Mouse (Mus musculus) forebrain, embryonic 11.5 days (tissue): Measurements from ENCODE around the gene Immp2l. TPM values are rescaled to one million over a fixed set of nuclear protein-coding genes. Genes with fewer than 3 reads are reported as not detected.

Source experiments
- ATAC-seq: fragments of 200-750 bp; cut with Nextera tagmentation; replicated peaks from 2 replicates; pipeline ENCODE4 v1.8.0; 2017; ENCODE audit warnings: moderate TSS enrichment; ENCODE audit not compliant: low FRiP score
- DNase-seq: peaks from one replicate; pipeline ENCODE4 v3.0.0-alpha.2; 2017; ENCODE audit warnings: low spot score
- H3K27ac ChIP-seq: fragments of 300-500 bp; sonication (generic); 2 replicates; pipeline ENCODE4 v1.5.1; 2014; ENCODE audit warnings: low read depth, low read length
- H3K27me3 ChIP-seq: fragments of 300-500 bp; sonication (generic); 2 replicates; pipeline ENCODE4 v1.6.1; 2014; ENCODE audit warnings: mild to moderate bottlenecking, low read length, mixed read lengths; ENCODE audit not compliant: control insufficient read depth, insufficient read depth
- H3K36me3 ChIP-seq: fragments of 300-500 bp; sonication (generic); 2 replicates; pipeline ENCODE4 v1.6.1; 2014; ENCODE audit warnings: mild to moderate bottlenecking, low read length, moderate library complexity, mixed read lengths; ENCODE audit not compliant: control insufficient read depth, insufficient read depth
- H3K4me1 ChIP-seq: fragments of 300-500 bp; sonication (generic); replicated peaks from 2 replicates; pipeline ENCODE4 v1.6.1; 2014; ENCODE audit warnings: low read length, mixed read lengths; ENCODE audit not compliant: control insufficient read depth, insufficient read depth
- H3K4me2 ChIP-seq: fragments of 300-500 bp; sonication (generic); 2 replicates; pipeline ENCODE4 v1.6.1; 2014; ENCODE audit warnings: low read depth, mild to moderate bottlenecking, low read length, moderate library complexity, mixed read lengths; ENCODE audit not compliant: severe bottlenecking
- H3K4me3 ChIP-seq: fragments of 300-500 bp; sonication (generic); 2 replicates; pipeline ENCODE4 v1.5.1; 2014; ENCODE audit warnings: low read depth, low read length
- H3K9ac ChIP-seq: fragments of 300-500 bp; sonication (generic); 2 replicates; pipeline ENCODE4 v1.6.1; 2014; ENCODE audit warnings: low read length
- H3K9me3 ChIP-seq: fragments of 300-500 bp; sonication (generic); 2 replicates; pipeline ENCODE4 v1.6.1; 2016; ENCODE audit warnings: low read length, mixed read lengths; ENCODE audit not compliant: control insufficient read depth
- WGBS: fragments of 180-500 bp; shearing (Covaris S2); extraction: QIAGEN DNeasy Blood & Tissue Kit; methylation state at CpG from one replicate; pipeline ENCODE4 v1.1.7; 2014; 5-methylcytosine and 5-hydroxymethylcytosine counted together
- polyA plus RNA-seq: library from polyadenylated mRNA; unstranded; fragments of >200 nt; fragmentation: Nextera tagmentation; extraction: Ambion mirVana; gene quantifications from 2 replicates; pipeline ENCODE4 v1.2.1, GENCODE M21; 2014

Gene Immp2l
- polyA plus RNA-seq, 1 experiment from 2014 or later, result 10.9 TPM

DNA sequence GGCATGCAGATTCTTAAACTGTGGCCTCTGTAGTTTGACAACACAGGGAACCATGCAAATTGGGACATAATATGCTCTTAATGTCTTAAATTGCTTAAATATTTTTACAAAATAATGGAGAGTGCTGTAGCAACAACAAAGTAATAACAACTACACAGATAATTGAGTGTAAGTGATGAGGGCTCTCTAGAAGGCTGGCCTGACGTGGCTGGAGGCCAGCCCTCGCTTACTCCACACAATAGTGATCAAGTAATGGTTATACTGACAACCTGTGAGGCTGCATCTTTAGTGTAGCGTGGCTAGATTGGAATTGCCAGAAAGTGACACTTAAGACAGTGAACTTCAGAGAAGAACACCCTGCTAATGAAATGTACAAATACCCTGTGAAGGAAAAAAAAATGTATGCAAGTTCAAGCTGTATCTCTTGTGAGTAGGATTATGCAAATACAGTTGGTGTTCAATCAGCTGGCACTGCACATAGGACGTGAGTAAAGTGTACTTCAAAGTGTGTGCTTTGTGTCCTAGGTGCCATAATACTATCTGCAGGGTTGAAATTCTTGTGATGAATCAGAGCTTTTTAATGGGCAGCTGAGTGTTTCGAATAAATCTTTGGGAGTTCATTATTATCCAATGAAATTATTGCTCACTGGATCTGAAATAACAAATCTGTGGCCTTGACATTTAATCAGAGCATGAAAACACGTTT is 445.4 kb downstream of the Immp2l start:
- DNase-seq (no peak), ATAC-seq (no peak)
- Histone ChIP-seq H3K4me2 (no peak overlapping the region), H3K4me1 (0 out of 2 replicates have a peak, but pooled peaks cover 4% of the 10 kb centered on the region), H3K36me3 (no peaks in the 10 kb centered on the region), H3K27ac (no peak overlapping the region), H3K4me3 (no peak overlapping the region), H3K9ac (no peak overlapping the region), H3K27me3 (no peaks in the 10 kb centered on the region), H3K9me3 (no peaks in the 10 kb centered on the region)
- WGBS, result 51% methylated on average over 6 of the region's 6 CpGs

DNA sequence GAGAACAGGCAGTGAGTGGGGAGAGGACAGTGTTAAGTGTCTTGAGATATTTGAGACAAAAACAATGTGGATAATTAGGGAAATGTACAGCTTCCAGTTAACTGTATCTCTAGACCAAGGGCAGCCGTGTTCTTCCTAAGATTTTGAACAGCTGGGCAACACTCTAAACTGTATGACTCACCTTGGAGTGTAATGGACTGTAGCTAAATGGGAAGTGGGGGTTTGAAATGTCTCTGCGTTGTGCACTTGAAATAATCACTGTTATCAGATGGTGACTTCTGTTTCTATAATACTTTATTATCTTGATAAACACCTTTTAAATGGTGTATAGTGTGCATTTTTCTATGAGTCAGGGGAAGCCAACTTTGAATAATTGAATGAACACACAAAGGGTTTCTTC is 457.6 kb downstream of the Immp2l start:
- no peak overlapping the region for H3K4me3 ChIP-seq
- no peaks in the 10 kb centered on the region for H3K9me3 ChIP-seq
- H3K27ac ChIP-seq, result no peak overlapping the region
- no peak overlapping the region for H3K4me2 ChIP-seq
- H3K4me1 ChIP-seq, result peaks cover 12% of the 10 kb centered on the region
- ATAC-seq, result no peak
- no peak overlapping the region for H3K9ac ChIP-seq
- no peak for DNase-seq
- no peaks in the 10 kb centered on the region for H3K27me3 ChIP-seq
- H3K36me3 ChIP-seq, result no peaks in the 10 kb centered on the region
- 83% methylated on average over 2 of the region's 2 CpGs for WGBS

- ATAC-seq (no peak), DNase-seq (no peak)
- H3K9me3 ChIP-seq, result no peaks in the 10 kb centered on the region
- H3K27me3 ChIP-seq, result no peaks in the 10 kb centered on the region
- H3K27ac ChIP-seq, result no peak overlapping the region
- WGBS, result 94% methylated on average over 5 of the region's 5 CpGs
- H3K36me3 ChIP-seq, result no peaks in the 10 kb centered on the region
- peak overlapping the region; percentile 21 for H3K9ac ChIP-seq
- H3K4me2 ChIP-seq, result peak overlapping the region; percentile 55
- peaks cover 12% of the 10 kb centered on the region for H3K4me1 ChIP-seq
- H3K4me3 ChIP-seq, result peak overlapping the region; percentile 28
Measured at GRCm38 (mm10) chr12:41483091-41483592, 459.3 kb downstream of the Immp2l start.

GRCm38 (mm10) chr12:41483593-41484451 is 459.9 kb downstream of the Immp2l start:
- no peaks in the 10 kb centered on the region for H3K36me3 ChIP-seq
- H3K4me3 ChIP-seq, result peak overlapping the region; percentile 28
- no peak; the same call in 1 of the 2 replicates for ATAC-seq
- peak overlapping the region; percentile 55 for H3K4me2 ChIP-seq
- peak overlapping the region; percentile 62 for H3K9ac ChIP-seq
- H3K9me3 ChIP-seq, result no peaks in the 10 kb centered on the region
- H3K4me1 ChIP-seq, result peaks cover 12% of the 10 kb centered on the region
- no peaks in the 10 kb centered on the region for H3K27me3 ChIP-seq
- WGBS, result 54% methylated on average over 23 of the region's 23 CpGs
- H3K27ac ChIP-seq, result no peak overlapping the region
- DNase-seq, result no peak

- no peaks in the 10 kb centered on the region for H3K36me3 ChIP-seq
- DNase-seq (peak; percentile 56), ATAC-seq (peak; percentile 32; the same call in 1 of the 2 replicates)
- peak overlapping the region; percentile 55 for H3K4me2 ChIP-seq
- H3K9ac ChIP-seq, result peak overlapping the region; percentile 62
- peak overlapping the region; percentile 28 for H3K4me3 ChIP-seq
- no peak overlapping the region for H3K27ac ChIP-seq
- H3K9me3 ChIP-seq, result no peaks in the 10 kb centered on the region
- WGBS, result 33% methylated on average over 16 of the region's 16 CpGs
- H3K27me3 ChIP-seq, result no peaks in the 10 kb centered on the region
- H3K4me1 ChIP-seq, result peaks cover 12% of the 10 kb centered on the region
Measured at GRCm38 (mm10) chr12:41484689-41485511, 461.0 kb downstream of the Immp2l start.

- H3K27me3 ChIP-seq, result no peaks in the 10 kb centered on the region
- peak overlapping the region; percentile 62 for H3K9ac ChIP-seq
- no peak overlapping the region for H3K27ac ChIP-seq
- DNase-seq (peak; percentile 61), ATAC-seq (peak; percentile 81)
- 22% methylated on average over 12 of the region's 12 CpGs for WGBS
- H3K36me3 ChIP-seq, result no peaks in the 10 kb centered on the region
- no peaks in the 10 kb centered on the region for H3K9me3 ChIP-seq
- H3K4me1 ChIP-seq, result peaks cover 12% of the 10 kb centered on the region
- H3K4me2 ChIP-seq, result peak overlapping the region; percentile 55
- H3K4me3 ChIP-seq, result peak overlapping the region; percentile 28
Measured at GRCm38 (mm10) chr12:41485512-41486215, 461.8 kb downstream of the Immp2l start.

- H3K27ac ChIP-seq, result no peak within 1 kb of the TSS
- peak within 1 kb of the TSS; percentile 62 for H3K9ac ChIP-seq
- H3K4me1 ChIP-seq, result peaks cover 12% of the 10 kb centered on the region
- 100% methylated on average over 1 of the region's 1 CpGs for WGBS
- no peaks in the 10 kb centered on the region for H3K9me3 ChIP-seq
- ATAC-seq, result no peak
- peak within 1 kb of the TSS; percentile 28 for H3K4me3 ChIP-seq
- no peaks in the 10 kb centered on the region for H3K27me3 ChIP-seq
- H3K36me3 ChIP-seq, result no peaks in the 10 kb centered on the region
- peak within 1 kb of the TSS; percentile 55 for H3K4me2 ChIP-seq
- no peak for DNase-seq
Measured at GRCm38 (mm10) chr12:41486331-41486730, 462.4 kb downstream of the Immp2l start, which contains the start of gene Lrrn3. Gene Lrrn3, minus strand, starts transcription at chr12:41486431.
